Mouse (Mus musculus) bone marrow macrophage, adult 2 months (primary cell): ENCODE results near the gene Depdc1b.

Source experiments
- CTCF ChIP-seq: IDR thresholded peaks from 2 replicates; pipeline ENCODE4 v1.5.1; 2012; ENCODE audit warnings: low read depth, mild to moderate bottlenecking, low read length, moderate library complexity
- POLR2A ChIP-seq: IDR thresholded peaks from 2 replicates; pipeline ENCODE4 v1.6.1; 2012; ENCODE audit warnings: mild to moderate bottlenecking, low read depth, low read length, borderline replicate concordance

- TF ChIP-seq POLR2A = no peak
- no peak for TF ChIP-seq CTCF
Measured at GRCm38 (mm10) chr13:108367496-108367895, 51.4 kb downstream of the Depdc1b start.
